Mouse (Mus musculus) heart, embryonic 11.5 days (tissue): Measurements from ENCODE around the gene Nhlh2. TPM values are rescaled to one million over a fixed set of nuclear protein-coding genes. Genes with fewer than 3 reads are reported as not detected.

Source experiments
- ATAC-seq: fragments of 200-750 bp; cut with Nextera tagmentation; replicated peaks from 2 replicates; pipeline ENCODE4 v1.8.0; 2017; ENCODE audit warnings: moderate library complexity; ENCODE audit not compliant: insufficient number of reproducible peaks, low FRiP score, low TSS enrichment
- H3K27ac ChIP-seq: fragments of 300-500 bp; sonication (generic); 2 replicates; pipeline ENCODE4 v1.5.1; 2014; ENCODE audit warnings: mild to moderate bottlenecking, low read depth, low read length
- H3K27me3 ChIP-seq: fragments of 300-500 bp; sonication (generic); 2 replicates; pipeline ENCODE4 v1.6.1; 2014; ENCODE audit warnings: mild to moderate bottlenecking, low read length, mixed read lengths; ENCODE audit not compliant: control insufficient read depth, insufficient read depth
- H3K36me3 ChIP-seq: fragments of 300-500 bp; sonication (generic); 2 replicates; pipeline ENCODE4 v1.6.1; 2014; ENCODE audit warnings: mild to moderate bottlenecking, low read length, moderate library complexity, mixed read lengths; ENCODE audit not compliant: control insufficient read depth, insufficient read depth
- H3K4me1 ChIP-seq: fragments of 300-500 bp; sonication (generic); 2 replicates; pipeline ENCODE4 v1.6.1; 2014; ENCODE audit warnings: low read length; ENCODE audit not compliant: control insufficient read depth, insufficient read depth
- H3K4me2 ChIP-seq: fragments of 300-500 bp; sonication (generic); 2 replicates; pipeline ENCODE4 v1.6.1; 2014; ENCODE audit warnings: mild to moderate bottlenecking, moderate library complexity
- H3K4me3 ChIP-seq: fragments of 300-500 bp; sonication (generic); 2 replicates; pipeline ENCODE4 v1.5.1; 2014; ENCODE audit warnings: low read depth, low read length
- H3K9ac ChIP-seq: fragments of 300-500 bp; sonication (generic); 2 replicates; pipeline ENCODE4 v1.6.1; 2014; ENCODE audit warnings: mild to moderate bottlenecking, low read depth, low read length, moderate library complexity
- H3K9me3 ChIP-seq: fragments of 300-500 bp; sonication (generic); replicated peaks from 2 replicates; pipeline ENCODE4 v1.6.1; 2016; ENCODE audit warnings: low read length; ENCODE audit not compliant: control insufficient read depth
- WGBS: fragments of 180-500 bp; shearing (Covaris S2); extraction: QIAGEN DNeasy Blood & Tissue Kit; methylation state at CpG from one replicate; pipeline ENCODE4 v1.1.7; 2014; ENCODE audit not compliant: insufficient replicate concordance; 5-methylcytosine and 5-hydroxymethylcytosine counted together
- polyA plus RNA-seq: library from polyadenylated mRNA; unstranded; fragments of >200 nt; fragmentation: Nextera tagmentation; extraction: Ambion mirVana; gene quantifications from 2 replicates; pipeline ENCODE4 v1.2.1, GENCODE M21; 2014

Nhlh2 gene
- polyA plus RNA-seq, 1 experiment from 2014 or later = 0.06 TPM

GRCm38 (mm10) chr3:102061923-102062670 is 52.2 kb downstream of the Nhlh2 start:
- H3K27me3 ChIP-seq = no peaks in the 10 kb centered on the region
- H3K4me3 ChIP-seq = no peak overlapping the region
- peak overlapping the region; percentile 56; the same call in 1 of the 2 replicates for H3K9ac ChIP-seq
- 14% methylated on average over 14 of the region's 14 CpGs for WGBS
- H3K9me3 ChIP-seq = no peaks in the 10 kb centered on the region
- peak; percentile 89 for ATAC-seq
- H3K4me1 ChIP-seq = peaks cover 47% of the 10 kb centered on the region
- no peaks in the 10 kb centered on the region for H3K36me3 ChIP-seq
- peak overlapping the region; percentile 90 for H3K27ac ChIP-seq
- H3K4me2 ChIP-seq = peak overlapping the region; percentile 20

- peak overlapping the region; percentile 20 for H3K4me2 ChIP-seq
- H3K9ac ChIP-seq = peak overlapping the region; percentile 56; the same call in 1 of the 2 replicates
- no peaks in the 10 kb centered on the region for H3K27me3 ChIP-seq
- ATAC-seq = no peak
- peak overlapping the region; percentile 90 for H3K27ac ChIP-seq
- no peak overlapping the region for H3K4me3 ChIP-seq
- H3K36me3 ChIP-seq = no peaks in the 10 kb centered on the region
- H3K9me3 ChIP-seq = no peaks in the 10 kb centered on the region
- 18% methylated on average over 8 of the region's 8 CpGs for WGBS
- H3K4me1 ChIP-seq = peaks cover 42% of the 10 kb centered on the region
Observed at GRCm38 (mm10) chr3:102062671-102063010, 52.8 kb downstream of the Nhlh2 start.

- Histone ChIP-seq H3K4me2 (peak overlapping the region; percentile 20), H3K4me1 (peaks cover 40% of the 10 kb centered on the region), H3K9ac (no peak overlapping the region; the same call in 1 of the 2 replicates), H3K9me3 (no peaks in the 10 kb centered on the region), H3K4me3 (no peak overlapping the region), H3K36me3 (no peaks in the 10 kb centered on the region), H3K27ac (peak overlapping the region; percentile 90), H3K27me3 (no peaks in the 10 kb centered on the region)
- WGBS = 65% methylated on average over 10 of the region's 10 CpGs
- no peak for ATAC-seq
Observed at GRCm38 (mm10) chr3:102063273-102064120, 53.6 kb downstream of the Nhlh2 start.

GRCm38 (mm10) chr3:102064566-102064965 is 54.7 kb downstream of the Nhlh2 start:
- H3K9me3 ChIP-seq = no peaks in the 10 kb centered on the region
- no peaks in the 10 kb centered on the region for H3K27me3 ChIP-seq
- no peak overlapping the region for H3K4me3 ChIP-seq
- H3K4me1 ChIP-seq = peaks cover 42% of the 10 kb centered on the region
- H3K9ac ChIP-seq = no peak overlapping the region
- ATAC-seq = no peak
- no peak overlapping the region for H3K4me2 ChIP-seq
- H3K36me3 ChIP-seq = no peaks in the 10 kb centered on the region
- 55% methylated on average over 6 of the region's 6 CpGs for WGBS
- no peak overlapping the region for H3K27ac ChIP-seq

Other genes starting within 250 kb of the Nhlh2 start
- gene Mab21l3, start 161.1 kb upstream of the Nhlh2 start, polyA plus RNA-seq = 0.11 and 0.25 TPM in 2 replicates
- 6.1 and 7.3 TPM in 2 replicates for gene Slc22a15, start 85.6 kb upstream of the Nhlh2 start, polyA plus RNA-seq
- gene Casq2, start 76.3 kb downstream of the Nhlh2 start, polyA plus RNA-seq = 33.8 and 39.7 TPM in 2 replicates
- 29.4 and 31.6 TPM in 2 replicates for gene Vangl1, start 194.6 kb downstream of the Nhlh2 start, polyA plus RNA-seq